Mouse (Mus musculus): ENCODE measurements around the gene Prrx2. TPM values are rescaled to one million over a fixed set of nuclear protein-coding genes. Genes with fewer than 3 reads are reported as not detected.
"Not testable (repeated sequence)": the region's sequence is repeated elsewhere in the genome, so short reads cannot be mapped to it uniquely, and the experiment has no call there.

The Prrx2 gene
- polyA plus RNA-seq, 1 experiment from 2014 or later: 15.9 TPM

DNA sequence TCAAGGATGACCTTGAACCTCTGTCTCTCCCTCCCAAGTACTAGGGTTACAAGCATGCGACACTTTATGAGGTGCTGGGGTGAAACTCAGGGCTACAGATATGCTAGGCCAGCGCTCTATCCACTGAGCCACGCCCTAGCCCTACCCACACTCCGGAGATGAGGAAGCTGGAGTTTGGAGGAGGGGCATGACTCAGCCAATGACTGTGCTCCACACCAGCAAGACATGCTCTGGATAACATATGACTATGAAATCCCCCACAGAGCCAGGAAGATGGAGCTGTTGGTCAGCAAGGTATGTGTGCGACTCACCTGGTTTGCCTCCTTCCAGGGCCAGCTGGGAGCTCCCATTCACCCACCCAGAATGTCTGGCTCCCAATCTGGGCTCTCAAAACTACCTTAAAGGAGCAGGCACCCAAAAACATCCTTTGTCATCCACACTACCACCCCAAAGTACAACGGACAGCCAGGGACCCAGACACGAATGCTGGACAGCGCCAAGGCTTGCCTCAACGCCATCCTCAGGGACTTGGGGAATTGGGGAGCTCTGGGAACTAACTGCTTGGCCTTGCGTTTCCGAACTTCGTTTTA lies 94.2 kb downstream of the Prrx2 start:
- 23% methylated on average over 12 of the region's 12 CpGs for WGBS
- 0 out of 2 replicates have a peak overlapping the region, but pooled peaks have one; percentile 71 for H3K27ac ChIP-seq (ENCODE audit: low read depth)
- H3K4me2 ChIP-seq: peak overlapping the region; percentile 66
- ATAC-seq (ENCODE audit: insufficient read depth) (peak; percentile 21; the same call in 1 of the 2 replicates), DNase-seq (peak; percentile 41)
- H3K27me3 ChIP-seq (ENCODE audit: insufficient read depth, low read length): no peaks in the 10 kb centered on the region
- no peaks in the 10 kb centered on the region for H3K36me3 ChIP-seq (ENCODE audit: insufficient read depth)
- peaks cover 27% of the 10 kb centered on the region for H3K4me1 ChIP-seq (ENCODE audit: insufficient read depth)
- H3K4me3 ChIP-seq (ENCODE audit: low read depth, low read length): 0 out of 2 replicates have a peak overlapping the region, but pooled peaks have one; percentile 27
- TF ChIP-seq CTCF (IDR thresholded peaks at IDR 0.05; ENCODE audit: low read depth): no peak
- H3K9ac ChIP-seq: peak overlapping the region; percentile 23; the same call in 1 of the 2 replicates
- H3K9me3 ChIP-seq (ENCODE audit: low read depth, low read length): no peaks in the 10 kb centered on the region

DNA sequence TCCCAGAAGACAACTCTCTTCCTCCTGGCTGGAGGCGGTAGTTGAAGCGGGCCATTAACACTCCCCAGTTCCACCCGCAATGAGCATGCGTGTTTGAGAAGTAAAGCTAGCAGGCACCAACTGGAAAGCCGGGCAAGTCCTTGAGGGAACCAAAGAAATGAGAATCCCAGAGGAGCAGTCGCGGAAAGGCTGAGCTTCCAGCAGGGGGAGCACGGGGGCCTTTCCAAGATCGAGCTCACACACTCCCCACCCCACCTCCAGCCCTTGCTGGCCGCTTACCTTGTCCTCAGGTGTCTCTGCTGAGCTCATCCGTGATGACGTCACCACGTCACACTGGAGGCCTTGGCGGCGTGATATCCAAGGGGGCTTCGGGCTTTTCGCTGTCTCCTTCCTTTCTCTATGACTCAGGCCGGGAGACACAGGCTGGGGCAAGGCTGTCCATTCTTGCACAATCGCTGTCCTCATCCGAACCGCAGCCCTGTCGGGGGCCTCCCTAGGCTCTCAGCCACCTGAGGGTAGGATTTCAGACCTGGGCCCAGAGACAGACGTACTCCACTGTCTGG lies 94.8 kb downstream of the Prrx2 start, which contains the start of gene Ptges:
Ptges (minus strand) TSS at position 381 of the 563 bp plus-strand sequence.
- TF ChIP-seq CTCF (IDR thresholded peaks at IDR 0.05; ENCODE audit: low read depth): peak; percentile 76
- no peaks in the 10 kb centered on the region for H3K36me3 ChIP-seq (ENCODE audit: insufficient read depth)
- peak within 1 kb of the TSS; percentile 27 for H3K4me3 ChIP-seq (ENCODE audit: low read depth, low read length)
- H3K9ac ChIP-seq: peak within 1 kb of the TSS; percentile 23
- H3K9me3 ChIP-seq (ENCODE audit: low read depth, low read length): no peaks in the 10 kb centered on the region
- peak within 1 kb of the TSS; percentile 71; the same call in 1 of the 2 replicates for H3K27ac ChIP-seq (ENCODE audit: low read depth)
- ATAC-seq (ENCODE audit: insufficient read depth): peak; percentile 33; the same call in 1 of the 2 replicates
- peak within 1 kb of the TSS; percentile 66 for H3K4me2 ChIP-seq
- peak; percentile 88 for DNase-seq
- no peaks in the 10 kb centered on the region for H3K27me3 ChIP-seq (ENCODE audit: insufficient read depth, low read length)
- WGBS: 2% methylated on average over 23 of the region's 23 CpGs
- H3K4me1 ChIP-seq (ENCODE audit: insufficient read depth): peaks cover 27% of the 10 kb centered on the region

DNA sequence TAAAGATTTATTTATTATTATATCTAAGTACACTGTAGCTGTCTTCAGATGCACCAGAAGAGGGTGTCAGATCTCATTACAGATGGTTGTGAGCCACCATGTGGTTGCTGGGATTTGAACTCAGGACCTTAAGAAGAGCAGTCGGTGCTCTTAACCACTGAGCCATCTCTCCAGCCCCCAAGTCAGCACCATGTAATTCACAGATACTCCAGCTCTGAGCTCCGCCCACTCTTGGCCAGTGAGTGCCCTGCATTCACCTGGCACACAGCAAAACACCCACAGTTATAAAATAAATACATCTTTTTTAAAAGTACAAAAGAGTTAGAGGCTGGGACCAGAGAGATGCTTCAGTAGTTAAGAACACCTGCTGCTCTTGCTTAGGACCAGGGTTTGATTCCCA lies 96.1 kb downstream of the Prrx2 start:
- H3K36me3 ChIP-seq (ENCODE audit: insufficient read depth); H3K27ac ChIP-seq (ENCODE audit: low read depth); H3K4me3 ChIP-seq (ENCODE audit: low read depth, low read length); ATAC-seq (ENCODE audit: insufficient read depth); H3K9me3 ChIP-seq (ENCODE audit: low read depth, low read length); H3K9ac ChIP-seq; H3K27me3 ChIP-seq (ENCODE audit: insufficient read depth, low read length); H3K4me2 ChIP-seq; DNase-seq: not testable (repeated sequence)
- peaks cover 21% of the 10 kb centered on the region for H3K4me1 ChIP-seq (ENCODE audit: insufficient read depth)
- 80% methylated on average over 2 of the region's 2 CpGs for WGBS

Other genes with a start within 250 kb of the Prrx2 start
- gene Cstad, start 239.9 kb upstream of the Prrx2 start, polyA plus RNA-seq (2014; fragmentation: Nextera tagmentation; extraction: Ambion mirVana): 0.95 and 1.5 TPM in 2 replicates
- gene 1700001O22Rik, start 31.3 kb upstream of the Prrx2 start, polyA plus RNA-seq (2014; fragmentation: Nextera tagmentation; extraction: Ambion mirVana): 3.9 and 4.3 TPM in 2 replicates
- gene Ntmt1, start 27.1 kb upstream of the Prrx2 start, polyA plus RNA-seq (2014; fragmentation: Nextera tagmentation; extraction: Ambion mirVana): 88.3 and 96.0 TPM in 2 replicates
- gene Asb6, start 4.6 kb upstream of the Prrx2 start, polyA plus RNA-seq (2014; fragmentation: Nextera tagmentation; extraction: Ambion mirVana): 32.1 and 34.5 TPM in 2 replicates
- gene Ptges, start 94.9 kb downstream of the Prrx2 start, polyA plus RNA-seq (2014; fragmentation: Nextera tagmentation; extraction: Ambion mirVana): 17.7 and 18.4 TPM in 2 replicates
- 41.0 and 41.8 TPM in 2 replicates for gene Tor1b, start 118.0 kb downstream of the Prrx2 start, polyA plus RNA-seq (2014; fragmentation: Nextera tagmentation; extraction: Ambion mirVana)
- 66.4 and 71.6 TPM in 2 replicates for gene Tor1a, start 133.0 kb downstream of the Prrx2 start, polyA plus RNA-seq (2014; fragmentation: Nextera tagmentation; extraction: Ambion mirVana)
- 50.0 and 51.3 TPM in 2 replicates for gene BC005624, start 147.2 kb downstream of the Prrx2 start, polyA plus RNA-seq (2014; fragmentation: Nextera tagmentation; extraction: Ambion mirVana)
- gene Usp20, start 147.3 kb downstream of the Prrx2 start, polyA plus RNA-seq (2014; fragmentation: Nextera tagmentation; extraction: Ambion mirVana): 11.1 and 12.4 TPM in 2 replicates